Mouse (Mus musculus): ENCODE measurements around the gene Wdtc1.

- no peak for TF ChIP-seq MAX (IDR thresholded peaks at IDR 0.05; ENCODE audit: low read length)
- no peak for TF ChIP-seq CTCF (IDR thresholded peaks at IDR 0.05 in 2 of 3, conservative IDR thresholded peaks at IDR 0.05 in 1 of 3; ENCODE audit: control insufficient read depth in 1 of 3, insufficient read depth in 1 of 3, low read depth in 2 of 3, low read length in 3 of 3, poor library complexity in 1 of 3, severe bottlenecking in 1 of 3)
These were observed 74.8 kb downstream of the Wdtc1 start for GRCm38 (mm10) chr4:133278482-133278881.

All from MEL (cell line).